Mouse (Mus musculus) midbrain, postnatal 0 days (tissue): ENCODE measurements around the gene Tbx21. TPM values are rescaled to one million over a fixed set of nuclear protein-coding genes. Genes with fewer than 3 reads are reported as not detected.

Source experiments
- ATAC-seq: fragments of 200-750 bp; cut with Nextera tagmentation; 2 replicates; pipeline ENCODE4 v1.8.0; 2017; ENCODE audit warnings: moderate number of reproducible peaks, mild to moderate bottlenecking, moderate TSS enrichment, moderate library complexity; ENCODE audit not compliant: low FRiP score
- DNase-seq: peaks from one replicate; pipeline ENCODE4 v3.0.0-alpha.2; 2015; ENCODE audit warnings: low spot score
- H3K27ac ChIP-seq: fragments of 300-500 bp; sonication (generic); 2 replicates; pipeline ENCODE4 v1.5.1; 2014; ENCODE audit warnings: low read depth, mild to moderate bottlenecking, low read length, mixed read lengths
- H3K27me3 ChIP-seq: fragments of 300-500 bp; sonication (generic); 2 replicates; pipeline ENCODE4 v1.6.1; 2014; ENCODE audit warnings: low read length, control low read depth, mixed read lengths; ENCODE audit not compliant: insufficient read depth
- H3K36me3 ChIP-seq: fragments of 300-500 bp; sonication (generic); 2 replicates; pipeline ENCODE4 v1.6.1; 2014; ENCODE audit warnings: low read length, control low read depth, mixed read lengths; ENCODE audit not compliant: insufficient read depth
- H3K4me1 ChIP-seq: fragments of 300-500 bp; sonication (generic); 2 replicates; pipeline ENCODE4 v1.6.1; 2014; ENCODE audit warnings: mild to moderate bottlenecking, control low read depth, antibody characterized with exemption, low read length, mixed read lengths; ENCODE audit not compliant: insufficient read depth
- H3K4me2 ChIP-seq: fragments of 300-500 bp; sonication (generic); 2 replicates; pipeline ENCODE4 v1.6.1; 2014; ENCODE audit warnings: low read depth, mild to moderate bottlenecking, low read length, mixed read lengths; ENCODE audit not compliant: poor library complexity, severe bottlenecking
- H3K4me3 ChIP-seq: fragments of 300-500 bp; sonication (generic); 2 replicates; pipeline ENCODE4 v1.5.1; 2014; ENCODE audit warnings: low read depth, mild to moderate bottlenecking, low read length, moderate library complexity
- H3K9ac ChIP-seq: fragments of 300-500 bp; sonication (generic); replicated peaks from 2 replicates; pipeline ENCODE4 v1.6.1; 2014; ENCODE audit warnings: mild to moderate bottlenecking, low read length, moderate library complexity, mixed read lengths; ENCODE audit not compliant: poor library complexity, severe bottlenecking
- H3K9me3 ChIP-seq: fragments of 300-500 bp; sonication (generic); 2 replicates; pipeline ENCODE4 v1.6.1; 2016; ENCODE audit warnings: low read length, control low read depth
- CTCF ChIP-seq: IDR thresholded peaks from 2 replicates; pipeline ENCODE4 v1.5.1; 2016; ENCODE audit warnings: antibody characterized with exemption, mild to moderate bottlenecking
- WGBS: fragments of 180-500 bp; shearing (Covaris S2); extraction: QIAGEN DNeasy Blood & Tissue Kit; methylation state at CpG from one replicate; pipeline ENCODE4 v1.1.7; 2014; 5-methylcytosine and 5-hydroxymethylcytosine counted together
- polyA plus RNA-seq: library from polyadenylated mRNA; unstranded; fragments of >200 nt; fragmentation: Nextera tagmentation; extraction: Ambion mirVana; gene quantifications from 2 replicates; pipeline ENCODE4 v1.2.1, GENCODE M21; 2015
- total RNA-seq: library from RNA; depleted of rRNA; stranded (reverse); fragments of >200 nt; gene quantifications from 2 replicates; pipeline ENCODE4 v1.2.3, GENCODE M21; 2014

Gene Tbx21
- total and polyA plus RNA-seq, 2 experiments from 2014 or later = 0.11 to 0.14 TPM

DNA sequence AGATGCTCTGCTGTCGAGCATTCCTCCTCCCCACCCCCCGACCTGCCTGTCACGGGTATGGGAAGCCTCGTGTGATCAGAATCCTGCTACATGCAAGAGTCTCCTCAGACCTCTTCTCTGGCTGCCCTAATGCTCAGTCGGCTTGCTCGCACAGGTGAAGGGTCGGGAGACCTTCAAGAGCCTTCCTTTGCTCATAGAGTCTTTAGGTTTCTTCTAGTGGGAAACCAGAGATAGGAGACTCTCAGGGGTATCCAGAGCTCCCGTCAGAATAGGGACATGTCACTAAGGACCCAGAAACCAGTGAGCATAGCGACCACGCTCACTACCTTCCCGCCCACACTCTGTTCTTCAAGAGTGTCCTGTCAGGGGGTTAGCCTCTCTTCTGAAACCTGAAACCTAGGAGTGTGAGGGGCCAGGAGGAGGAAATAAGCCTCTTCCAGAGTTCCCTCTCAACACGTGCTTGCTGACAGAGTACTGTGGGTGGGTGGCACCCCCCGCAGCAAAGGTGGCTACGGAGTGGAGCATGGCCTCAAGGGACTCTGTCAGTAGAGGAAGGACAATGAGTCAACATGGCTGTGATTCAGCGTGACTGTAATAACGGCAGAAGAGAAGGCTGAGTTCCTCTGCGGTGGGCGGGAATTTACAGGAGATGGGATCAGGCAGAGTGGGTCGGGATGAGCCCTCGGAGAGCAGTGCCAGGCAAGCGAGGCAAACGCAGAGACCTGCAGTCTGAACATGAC is 31.6 kb downstream of the Tbx21 start:
- 34% methylated on average over 22 of the region's 22 CpGs for WGBS
- Histone ChIP-seq H3K4me1 (no peaks in the 10 kb centered on the region), H3K36me3 (no peaks in the 10 kb centered on the region), H3K9ac (no peak overlapping the region), H3K4me3 (no peak overlapping the region), H3K9me3 (no peaks in the 10 kb centered on the region), H3K4me2 (no peak overlapping the region), H3K27ac (no peak overlapping the region), H3K27me3 (no peaks in the 10 kb centered on the region)
- ATAC-seq (0 out of 2 replicates have a peak, but pooled peaks have one; percentile 3), DNase-seq (no peak)
- TF ChIP-seq CTCF = no peak

GRCm38 (mm10) chr11:97082977-97083376 is 32.2 kb downstream of the Tbx21 start:
- Histone ChIP-seq H3K9ac (no peak overlapping the region), H3K4me3 (no peak overlapping the region), H3K27ac (no peak overlapping the region), H3K4me2 (no peak overlapping the region), H3K9me3 (no peaks in the 10 kb centered on the region), H3K36me3 (no peaks in the 10 kb centered on the region), H3K27me3 (no peaks in the 10 kb centered on the region), H3K4me1 (no peaks in the 10 kb centered on the region)
- peak; percentile 45 for DNase-seq
- 42% methylated on average over 11 of the region's 11 CpGs for WGBS
- TF ChIP-seq CTCF = peak; percentile 72
- ATAC-seq = no peak

- no peak overlapping the region for H3K4me2 ChIP-seq
- H3K9me3 ChIP-seq = no peaks in the 10 kb centered on the region
- H3K4me3 ChIP-seq = no peak overlapping the region
- no peaks in the 10 kb centered on the region for H3K4me1 ChIP-seq
- H3K27me3 ChIP-seq = no peaks in the 10 kb centered on the region
- H3K27ac ChIP-seq = no peak overlapping the region
- 10% methylated on average over 9 of the region's 9 CpGs for WGBS
- DNase-seq = no peak
- H3K9ac ChIP-seq = no peak overlapping the region
- no peak for ATAC-seq
- H3K36me3 ChIP-seq = no peaks in the 10 kb centered on the region
- TF ChIP-seq CTCF = no peak
These were observed 34.8 kb downstream of the Tbx21 start for GRCm38 (mm10) chr11:97080291-97080690.

DNA sequence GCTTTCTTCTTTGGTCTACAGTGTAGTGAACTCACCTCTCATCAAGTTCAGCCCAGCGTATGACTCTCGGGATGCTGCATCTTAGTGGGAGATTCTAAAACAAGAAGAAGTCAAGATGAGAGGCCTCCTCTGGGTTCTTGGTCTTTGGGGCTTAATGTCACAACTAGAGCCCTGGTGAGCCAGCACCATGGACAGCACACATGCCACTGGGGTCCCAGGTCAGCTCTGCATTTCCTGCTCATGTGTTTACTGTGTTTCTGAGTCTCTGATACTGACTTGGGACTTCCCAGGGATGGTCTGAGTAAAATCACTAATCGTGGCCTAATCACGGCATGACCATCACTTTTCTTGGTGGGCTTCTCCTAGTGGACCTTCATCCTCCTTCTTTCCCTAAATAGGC is 36.4 kb downstream of the Tbx21 start:
- no peaks in the 10 kb centered on the region for H3K9me3 ChIP-seq
- H3K4me1 ChIP-seq = no peaks in the 10 kb centered on the region
- DNase-seq = no peak
- no peaks in the 10 kb centered on the region for H3K36me3 ChIP-seq
- H3K9ac ChIP-seq = no peak overlapping the region
- H3K4me3 ChIP-seq = no peak overlapping the region
- no peak overlapping the region for H3K27ac ChIP-seq
- no peak overlapping the region for H3K4me2 ChIP-seq
- no peak for TF ChIP-seq CTCF
- 64% methylated on average over 4 of the region's 4 CpGs for WGBS
- H3K27me3 ChIP-seq = no peaks in the 10 kb centered on the region
- no peak for ATAC-seq

DNA sequence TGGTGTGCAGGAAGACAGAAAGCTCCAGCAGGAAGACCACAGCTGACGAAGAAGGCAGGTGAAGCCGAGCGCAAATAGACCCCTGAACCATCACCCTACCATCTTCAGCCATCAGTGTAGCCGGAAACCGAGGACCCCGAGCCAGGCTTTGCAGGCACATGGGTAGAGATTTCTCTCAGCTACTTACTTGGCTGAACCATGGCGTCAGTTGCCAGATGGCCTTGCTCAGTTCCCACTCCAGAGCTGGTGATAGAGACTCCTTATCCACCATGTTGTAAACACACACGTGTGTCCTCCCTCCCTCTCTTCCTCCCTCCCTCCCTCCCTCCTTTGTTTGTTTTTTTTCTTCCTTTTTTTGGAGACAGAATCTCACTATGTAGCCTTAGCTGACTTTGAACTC is 40.9 kb downstream of the Tbx21 start:
- Histone ChIP-seq H3K36me3 (no peaks in the 10 kb centered on the region), H3K4me1 (no peaks in the 10 kb centered on the region), H3K27me3 (no peaks in the 10 kb centered on the region), H3K27ac (no peak overlapping the region), H3K9me3 (no peaks in the 10 kb centered on the region), H3K4me2 (no peak overlapping the region), H3K9ac (no peak overlapping the region), H3K4me3 (no peak overlapping the region)
- 79% methylated on average over 8 of the region's 8 CpGs for WGBS
- no peak for TF ChIP-seq CTCF
- ATAC-seq = no peak
- DNase-seq = no peak

DNA sequence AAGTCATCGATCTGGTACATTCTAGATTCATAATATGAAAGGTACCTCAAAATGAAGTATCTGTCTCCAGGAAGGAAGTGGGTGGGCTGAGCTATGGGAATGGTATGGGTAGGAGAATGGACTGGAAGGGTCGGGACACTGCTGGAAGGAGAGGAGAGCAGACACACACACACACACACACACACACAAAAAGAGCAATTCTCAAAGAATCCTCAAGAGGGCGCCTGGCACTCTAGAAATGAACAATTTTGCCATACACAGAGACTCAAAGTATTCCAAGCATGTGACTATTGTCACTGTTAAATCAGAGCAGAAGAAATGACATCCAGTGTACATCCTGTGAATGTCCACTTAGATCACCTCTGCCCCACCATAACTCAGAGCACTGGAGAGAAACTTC is 42.6 kb downstream of the Tbx21 start:
- peaks cover 9% of the 10 kb centered on the region for H3K36me3 ChIP-seq
- ATAC-seq = no peak
- H3K9me3 ChIP-seq = no peaks in the 10 kb centered on the region
- 26% methylated on average over 3 of the region's 3 CpGs for WGBS
- no peaks in the 10 kb centered on the region for H3K27me3 ChIP-seq
- H3K4me1 ChIP-seq = no peaks in the 10 kb centered on the region
- no peak overlapping the region for H3K27ac ChIP-seq
- H3K4me3 ChIP-seq = no peak overlapping the region
- no peak overlapping the region for H3K4me2 ChIP-seq
- DNase-seq = peak; percentile 89
- peak; percentile 98 for TF ChIP-seq CTCF
- H3K9ac ChIP-seq = no peak overlapping the region
